ENCODE assay signal across 31 mouse cellular contexts in genomic region chr13:98544051-98544450, GRCm38 (mm10). TPM values are rescaled to one million over a fixed set of nuclear protein-coding genes. Genes with fewer than 3 reads are reported as not detected.
"Had no signal": no experiment of that assay in that cellular context is flagged by ENCODE, and none has a peak within 500 bp of the region (broad histone marks: within the 10 kb centered on the region; RNA-seq: fewer than 3 reads in every experiment).

No protein-coding gene starts in this region.

- H3K4me2 ChIP-seq: embryonic facial prominence, embryonic 12.5 days; embryonic facial prominence, embryonic 13.5 days; embryonic facial prominence, embryonic 15.5 days; forebrain, embryonic 12.5 days; forebrain, embryonic 13.5 days; forebrain, embryonic 15.5 days had no signal

- ATAC-seq: forebrain, embryonic 13.5 days; forebrain, embryonic 14.5 days; forebrain, embryonic 15.5 days; forebrain, embryonic 16.5 days; forebrain, postnatal 0 days had no signal

- H3K36me3 ChIP-seq: embryonic facial prominence, embryonic 10.5 days; embryonic facial prominence, embryonic 12.5 days; embryonic facial prominence, embryonic 13.5 days; embryonic facial prominence, embryonic 15.5 days; forebrain, embryonic 10.5 days; forebrain, embryonic 12.5 days; forebrain, embryonic 15.5 days had no signal

- H3K27me3 ChIP-seq: embryonic facial prominence, embryonic 12.5 days had no signal

- H3K4me3 ChIP-seq: embryonic facial prominence, embryonic 10.5 days; embryonic facial prominence, embryonic 12.5 days; embryonic facial prominence, embryonic 13.5 days; embryonic facial prominence, embryonic 15.5 days; erythroblast, embryonic 14.5 days; forebrain, embryonic 10.5 days; forebrain, embryonic 12.5 days; forebrain, embryonic 13.5 days; forebrain, embryonic 15.5 days; gastrocnemius, adult 2 months had no signal

- DNase-seq: cerebellum, adult 18-20 months; cerebellum, adult 2 months; cerebellum, adult 8-10 months; cerebellum, adult 9-10 months; cerebellum, adult 9-11 months; cerebellum, postnatal 10 days; cerebellum, postnatal 14 days; cerebellum, postnatal 25 days; cerebellum, postnatal 36 days; embryo, embryonic 11 days; forebrain, postnatal 0 days; gastrocnemius, adult 2 months; gastrocnemius, postnatal 10 days; gastrocnemius, postnatal 14 days; gastrocnemius, postnatal 25 days; gastrocnemius, postnatal 36 days; heart, adult 18-20 months had no signal

- H3K27ac ChIP-seq: embryonic facial prominence, embryonic 10.5 days; embryonic facial prominence, embryonic 12.5 days; embryonic facial prominence, embryonic 15.5 days; forebrain, embryonic 10.5 days; forebrain, embryonic 12.5 days; forebrain, embryonic 13.5 days; forebrain, embryonic 15.5 days; gastrocnemius, adult 2 months had no signal

- H3K9ac ChIP-seq: embryonic facial prominence, embryonic 12.5 days; embryonic facial prominence, embryonic 13.5 days; embryonic facial prominence, embryonic 15.5 days; forebrain, embryonic 12.5 days; forebrain, embryonic 13.5 days; forebrain, embryonic 15.5 days; forebrain, postnatal 0 days had no signal

- H3K9me3 ChIP-seq: embryonic facial prominence, embryonic 10.5 days; embryonic facial prominence, embryonic 12.5 days; embryonic facial prominence, embryonic 13.5 days; embryonic facial prominence, embryonic 15.5 days; forebrain, embryonic 10.5 days; forebrain, embryonic 12.5 days; forebrain, embryonic 13.5 days; forebrain, embryonic 15.5 days had no signal

RNA-seq across cellular contexts. Expression of gene Gm10320, which starts 52.2 kb away (rescaled TPM):
- total RNA-seq: forebrain, postnatal 0 days; gastrocnemius, adult 18-20 months; gastrocnemius, adult 2 months; gastrocnemius, adult 8-10 months; gastrocnemius, postnatal 10 days; gastrocnemius, postnatal 14 days; gastrocnemius, postnatal 25 days; gastrocnemius, postnatal 36 days; gastrocnemius, postnatal 4 days; heart, adult 18-20 months had no signal
